Mouse (Mus musculus) lung, postnatal 0 days (tissue): ENCODE data around the gene Lrrk1. TPM values are rescaled to one million over a fixed set of nuclear protein-coding genes. Genes with fewer than 3 reads are reported as not detected.

Experiments
- ATAC-seq: fragments of 200-750 bp; cut with Nextera tagmentation; 2 replicates; pipeline ENCODE4 v1.8.0; 2017; ENCODE audit warnings: moderate library complexity
- DNase-seq: peaks from one replicate; pipeline ENCODE4 v3.0.0-alpha.2; 2016; ENCODE audit warnings: low spot score
- H3K27ac ChIP-seq: fragments of 300-500 bp; sonication (generic); 2 replicates; pipeline ENCODE4 v1.5.1; 2014; ENCODE audit warnings: antibody characterized with exemption, mild to moderate bottlenecking, low read length, mixed read lengths
- H3K27me3 ChIP-seq: fragments of 300-500 bp; sonication (generic); replicated peaks from 2 replicates; pipeline ENCODE4 v1.6.1; 2014; ENCODE audit warnings: low read length, mixed read lengths; ENCODE audit not compliant: insufficient read depth
- H3K36me3 ChIP-seq: fragments of 300-500 bp; sonication (generic); 2 replicates; pipeline ENCODE4 v1.6.1; 2014; ENCODE audit warnings: low read length, mixed read lengths; ENCODE audit not compliant: insufficient read depth
- H3K4me1 ChIP-seq: fragments of 300-500 bp; sonication (generic); 2 replicates; pipeline ENCODE4 v1.6.1; 2014; ENCODE audit warnings: antibody characterized with exemption, low read depth, low read length, mixed read lengths; ENCODE audit not compliant: insufficient read depth
- H3K4me2 ChIP-seq: fragments of 300-500 bp; sonication (generic); replicated peaks from 2 replicates; pipeline ENCODE4 v1.6.1; 2014; ENCODE audit warnings: low read depth, mild to moderate bottlenecking, low read length, moderate library complexity, mixed read lengths
- H3K4me3 ChIP-seq: fragments of 300-500 bp; sonication (generic); 2 replicates; pipeline ENCODE4 v1.5.1; 2014; ENCODE audit warnings: low read depth, low read length
- H3K9ac ChIP-seq: fragments of 300-500 bp; sonication (generic); replicated peaks from 2 replicates; pipeline ENCODE4 v1.6.1; 2014; ENCODE audit warnings: low read depth, mild to moderate bottlenecking
- H3K9me3 ChIP-seq: fragments of 300-500 bp; sonication (generic); 2 replicates; pipeline ENCODE4 v1.6.1; 2016; ENCODE audit warnings: low read length, mixed read lengths
- CTCF ChIP-seq: IDR thresholded peaks from 2 replicates; pipeline ENCODE4 v1.5.1; 2016; ENCODE audit warnings: antibody characterized with exemption, mild to moderate bottlenecking
- EP300 ChIP-seq: IDR thresholded peaks from 2 replicates; pipeline ENCODE4 v1.6.1; 2016; ENCODE audit warnings: antibody characterized with exemption, mild to moderate bottlenecking, control low read depth
- WGBS: fragments of 180-500 bp; shearing (Covaris S2); extraction: QIAGEN DNeasy Blood & Tissue Kit; methylation state at CpG from one replicate; pipeline ENCODE4 v1.1.7; 2014; 5-methylcytosine and 5-hydroxymethylcytosine counted together
- microRNA-seq: library from miRNA; unstranded; fragments of <30 nt; microRNA quantifications from one replicate; pipeline ENCODE4, GENCODE M21; 2016
- polyA plus RNA-seq: library from polyadenylated mRNA; unstranded; fragments of >200 nt; fragmentation: Nextera tagmentation; extraction: Ambion mirVana; gene quantifications from 2 replicates; pipeline ENCODE4 v1.2.1, GENCODE M21; 2015

Gene Lrrk1
- polyA plus RNA-seq, 1 experiment from 2014 or later = 20.5 TPM

DNA sequence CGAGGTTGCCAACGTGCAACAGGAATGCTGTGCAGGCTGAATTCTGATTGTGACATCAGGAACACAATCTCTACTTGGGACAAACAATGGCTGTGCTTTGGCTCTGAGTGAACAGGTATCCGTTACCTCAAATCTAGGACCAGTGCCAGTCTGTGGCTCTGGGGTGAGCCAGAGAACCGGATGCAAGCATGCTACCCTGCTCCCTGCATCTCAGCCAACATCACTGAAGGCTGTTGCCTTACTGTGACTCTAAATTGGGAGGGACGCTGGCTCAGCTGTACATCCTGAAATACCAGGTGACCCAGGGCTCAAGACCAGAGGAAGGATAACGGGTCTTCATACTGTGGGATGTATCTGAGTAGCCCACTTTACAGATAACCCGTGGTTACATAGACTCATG, 208.4 kb downstream of the Lrrk1 start:
- WGBS = 85% methylated on average over 7 of the region's 7 CpGs
- no peak overlapping the region for H3K9ac ChIP-seq
- H3K27me3 ChIP-seq = no peaks in the 10 kb centered on the region
- no peak overlapping the region for H3K4me2 ChIP-seq
- H3K9me3 ChIP-seq = no peaks in the 10 kb centered on the region
- TF ChIP-seq EP300 (no peak), CTCF (no peak)
- H3K4me1 ChIP-seq = peaks cover 4% of the 10 kb centered on the region; the same call in 1 of the 2 replicates
- no peaks in the 10 kb centered on the region for H3K36me3 ChIP-seq
- no peak overlapping the region for H3K27ac ChIP-seq
- no peak overlapping the region for H3K4me3 ChIP-seq
- ATAC-seq (no peak), DNase-seq (no peak)

GRCm38 (mm10) chr7:66179120-66179581, 209.0 kb downstream of the Lrrk1 start:
- H3K36me3 ChIP-seq = 0 out of 2 replicates have a peak, but pooled peaks cover under 1% of the 10 kb centered on the region
- no peaks in the 10 kb centered on the region for H3K9me3 ChIP-seq
- DNase-seq (peak; percentile 50), ATAC-seq (peak; percentile 66)
- WGBS = 22% methylated on average over 10 of the region's 10 CpGs
- H3K4me2 ChIP-seq = no peak overlapping the region
- TF ChIP-seq CTCF (no peak), EP300 (no peak)
- no peak overlapping the region for H3K4me3 ChIP-seq
- H3K4me1 ChIP-seq = peaks cover 4% of the 10 kb centered on the region; the same call in 1 of the 2 replicates
- H3K27me3 ChIP-seq = no peaks in the 10 kb centered on the region
- H3K27ac ChIP-seq = no peak overlapping the region
- no peak overlapping the region for H3K9ac ChIP-seq

DNA sequence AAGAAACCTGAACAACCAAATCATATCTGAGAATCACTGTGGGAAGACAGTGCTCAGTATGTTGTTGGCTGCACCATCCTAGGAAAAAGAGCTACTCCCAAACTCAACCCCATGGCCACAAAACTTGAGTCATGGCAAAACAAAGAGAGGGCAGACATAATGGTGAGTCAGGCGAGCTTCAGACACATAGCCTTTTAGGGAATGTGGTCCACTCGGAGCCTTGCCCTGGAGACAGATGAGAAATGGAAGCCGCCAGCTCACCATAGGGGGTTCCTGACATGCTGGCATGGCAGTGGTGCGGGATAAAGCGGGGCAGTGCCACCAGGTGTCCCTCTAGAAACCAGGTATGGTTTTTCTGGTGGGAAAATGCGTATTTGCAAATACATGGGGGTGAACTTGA, 210.0 kb downstream of the Lrrk1 start:
- no peak for TF ChIP-seq EP300
- TF ChIP-seq CTCF = no peak
- peaks cover 4% of the 10 kb centered on the region; the same call in 1 of the 2 replicates for H3K4me1 ChIP-seq
- H3K4me2 ChIP-seq = no peak overlapping the region
- WGBS = 90% methylated on average over 6 of the region's 6 CpGs
- no peak for ATAC-seq
- no peak overlapping the region for H3K9ac ChIP-seq
- no peak overlapping the region for H3K27ac ChIP-seq
- no peaks in the 10 kb centered on the region for H3K27me3 ChIP-seq
- H3K36me3 ChIP-seq = 0 out of 2 replicates have a peak, but pooled peaks cover 6% of the 10 kb centered on the region
- no peaks in the 10 kb centered on the region for H3K9me3 ChIP-seq
- no peak for DNase-seq
- no peak overlapping the region for H3K4me3 ChIP-seq

GRCm38 (mm10) chr7:66176929-66177328, 211.2 kb downstream of the Lrrk1 start:
- Histone ChIP-seq H3K27ac (no peak overlapping the region), H3K27me3 (no peaks in the 10 kb centered on the region), H3K9me3 (no peaks in the 10 kb centered on the region), H3K4me3 (no peak overlapping the region), H3K9ac (no peak overlapping the region), H3K36me3 (0 out of 2 replicates have a peak, but pooled peaks cover 6% of the 10 kb centered on the region), H3K4me1 (peaks cover 4% of the 10 kb centered on the region; the same call in 1 of the 2 replicates), H3K4me2 (no peak overlapping the region)
- WGBS = 68% methylated on average over 4 of the region's 4 CpGs
- DNase-seq (no peak), ATAC-seq (no peak)
- TF ChIP-seq CTCF (no peak), EP300 (no peak)

Small RNA genes within 50 kb of the gene (microRNA-seq; reads per million reads assigned to microRNA genes)
- not detected for gene Mir7057

Other genes starting within 250 kb of the Lrrk1 start
- gene Gm10974, start 22.4 kb downstream of the Lrrk1 start, polyA plus RNA-seq = not detected in 2 replicates
- gene Aldh1a3, start 39.2 kb upstream of the Lrrk1 start, polyA plus RNA-seq = 0.84 and 1.7 TPM in 2 replicates